Mouse (Mus musculus): ENCODE data around the gene Efcab9.

- TF ChIP-seq POLR2A (IDR thresholded peaks at IDR 0.05; ENCODE audit: borderline replicate concordance, low read depth, low read length) (no peak), CTCF (IDR thresholded peaks at IDR 0.05; ENCODE audit: low read depth, low read length) (no peak)
These were observed 12.6 kb upstream of the Efcab9 start for GRCm38 (mm10) chr11:32544497-32544896.
